Mouse (Mus musculus): Measurements from ENCODE around the gene Chil5.
"Not testable (repeated sequence)": the region's sequence is repeated elsewhere in the genome, so short reads cannot be mapped to it uniquely, and the experiment has no call there.

Gene Chil5

GRCm38 (mm10) chr3:106032781-106033180 is at the start of gene Chil5:
Gene Chil5, minus strand, starts transcription at chr3:106032814.
- no peak for DNase-seq

GRCm38 (mm10) chr3:106074824-106075223 is 42.2 kb upstream of the Chil5 start:
- no peak for DNase-seq

GRCm38 (mm10) chr3:106070994-106071393 is 38.4 kb upstream of the Chil5 start:
- DNase-seq, result no peak

GRCm38 (mm10) chr3:106067707-106068106 is 35.1 kb upstream of the Chil5 start:
- DNase-seq, result not testable (repeated sequence)

- DNase-seq, result no peak
These were observed 25.4 kb upstream of the Chil5 start for GRCm38 (mm10) chr3:106057966-106058365.

GRCm38 (mm10) chr3:106051896-106052295 is 19.3 kb upstream of the Chil5 start:
- DNase-seq, result no peak

GRCm38 (mm10) chr3:106040306-106040705 is 7.7 kb upstream of the Chil5 start:
- no peak for DNase-seq

GRCm38 (mm10) chr3:106024135-106024534 is 8.5 kb downstream of the Chil5 start:
- DNase-seq, result no peak

- DNase-seq, result no peak
These were observed 10.8 kb downstream of the Chil5 start for GRCm38 (mm10) chr3:106021840-106022239.

GRCm38 (mm10) chr3:106014546-106014945 is 18.1 kb downstream of the Chil5 start, which contains the start of gene Pifo:
Gene Pifo, minus strand, starts transcription at chr3:106014646.
- no peak for DNase-seq

GRCm38 (mm10) chr3:106003360-106003759 is 29.3 kb downstream of the Chil5 start:
- not testable (repeated sequence) for DNase-seq

- peak; percentile 15 for DNase-seq
These were observed 30.9 kb downstream of the Chil5 start for GRCm38 (mm10) chr3:106001416-106002370.

GRCm38 (mm10) chr3:106000707-106001375 is 31.8 kb downstream of the Chil5 start:
- no peak for DNase-seq

- DNase-seq, result no peak
These were observed 37.9 kb downstream of the Chil5 start for GRCm38 (mm10) chr3:105994730-105995129.

GRCm38 (mm10) chr3:105991653-105992283 is 40.8 kb downstream of the Chil5 start:
- DNase-seq, result peak; percentile 28

- not testable (repeated sequence) for DNase-seq
These were observed 43.0 kb downstream of the Chil5 start for GRCm38 (mm10) chr3:105989611-105990010.

GRCm38 (mm10) chr3:105974174-105974573 is 58.4 kb downstream of the Chil5 start:
- no peak for DNase-seq

GRCm38 (mm10) chr3:105973411-105973810 is 59.2 kb downstream of the Chil5 start, which contains the start of gene Ovgp1:
Gene Ovgp1, plus strand, starts transcription at chr3:105973711.
- DNase-seq, result no peak

- no peak for DNase-seq
These were observed 60.7 kb downstream of the Chil5 start for GRCm38 (mm10) chr3:105971831-105972446.
